Mouse (Mus musculus) G1E (cell line): Measurements from ENCODE around the gene Mad1l1.

Experiments used
- CTCF ChIP-seq: IDR thresholded peaks from 2 replicates; pipeline ENCODE4 v1.5.1; 2012; ENCODE audit warnings: low read depth, low read length, inconsistent platforms, mixed read lengths
- GATA1 ChIP-seq: IDR thresholded peaks from 2 replicates; pipeline ENCODE4 v1.6.1; 2012; ENCODE audit warnings: borderline replicate concordance, low read length, inconsistent platforms, mixed read lengths
- GATA2 ChIP-seq: IDR thresholded peaks from 2 replicates; pipeline ENCODE4 v1.6.1; 2012; ENCODE audit warnings: low read depth, low read length, inconsistent platforms, borderline replicate concordance
- POLR2AphosphoS5 ChIP-seq: IDR thresholded peaks from 2 replicates; pipeline ENCODE4 v1.6.1; 2012; ENCODE audit warnings: low read depth, low read length, inconsistent platforms; ENCODE audit not compliant: insufficient replicate concordance
- TAL1 ChIP-seq: conservative IDR thresholded peaks from 2 replicates; pipeline ENCODE4 v1.6.1; 2012; ENCODE audit warnings: low read depth, low read length, inconsistent platforms, mixed read lengths

DNA sequence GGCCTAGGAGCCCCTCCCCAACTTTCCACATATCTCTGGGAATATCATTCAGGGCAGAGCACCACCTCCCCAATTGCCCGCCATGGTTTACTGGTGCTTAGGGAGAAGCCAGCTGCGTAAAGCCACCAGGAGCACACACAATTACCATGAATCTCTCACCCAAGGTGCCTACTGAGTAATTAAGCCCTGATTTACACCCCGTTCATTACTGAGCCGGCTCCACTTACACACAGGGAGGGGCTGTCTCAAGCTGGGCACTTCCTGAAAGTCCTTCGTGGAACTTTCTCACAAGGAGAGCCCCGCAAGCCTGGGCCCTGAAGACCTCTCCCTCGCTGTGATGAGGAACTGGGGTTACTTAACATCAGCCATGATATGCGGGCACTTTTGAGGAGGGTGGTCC, 254.6 kb downstream of the Mad1l1 start:
- TF ChIP-seq CTCF (no peak), POLR2AphosphoS5 (no peak), GATA1 (no peak), TAL1 (no peak), GATA2 (no peak)
